Mouse (Mus musculus) embryo, embryonic 10.5 days (tissue): ENCODE data around the gene Tmem45a.

Source experiments
- DNase-seq: peaks from one replicate; pipeline ENCODE4 v3.0.0-alpha.2; 2015; ENCODE audit warnings: low spot score

Gene Tmem45a

GRCm38 (mm10) chr16:56795481-56796139 lies 90.4 kb downstream of the Tmem45a start, which contains the start of gene Adgrg7:
Gene Adgrg7 (minus strand): TSS chr16:56795855.
- no peak for DNase-seq

DNA sequence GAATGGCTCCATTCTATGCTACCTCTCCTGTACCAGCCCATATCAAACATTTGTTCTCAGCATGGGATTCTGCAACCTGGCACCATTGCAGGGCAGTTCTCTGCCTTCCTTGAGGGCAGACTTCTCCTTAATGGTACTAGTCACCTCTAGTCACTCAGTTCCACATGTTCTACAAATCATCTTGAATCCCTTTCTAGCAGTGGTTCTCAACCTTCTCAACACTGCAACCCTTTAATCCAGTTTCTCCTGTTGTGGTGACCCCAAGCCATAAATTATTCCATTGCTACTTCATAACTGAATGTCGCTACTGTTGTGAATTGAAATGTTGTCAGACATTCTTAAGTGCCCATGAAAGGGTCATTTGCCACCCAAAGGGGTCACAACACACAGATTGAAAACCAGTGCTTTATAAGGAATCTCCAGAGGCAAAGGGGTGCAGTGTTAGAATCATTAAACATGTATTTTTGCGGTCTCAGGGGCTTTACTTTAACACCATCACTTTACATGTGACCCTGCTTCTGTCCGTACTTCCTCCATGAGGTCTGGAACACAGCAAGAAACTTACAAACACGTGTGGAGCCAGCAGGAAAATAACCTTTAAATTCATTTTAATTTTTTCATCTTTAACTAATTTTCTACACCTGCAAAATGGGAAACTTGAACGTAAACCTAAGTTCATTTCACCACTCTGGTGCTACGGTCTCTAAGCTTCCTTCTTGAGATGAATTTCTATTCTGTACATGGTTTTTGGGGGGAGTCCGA lies 91.4 kb downstream of the Tmem45a start:
- DNase-seq = no peak

DNA sequence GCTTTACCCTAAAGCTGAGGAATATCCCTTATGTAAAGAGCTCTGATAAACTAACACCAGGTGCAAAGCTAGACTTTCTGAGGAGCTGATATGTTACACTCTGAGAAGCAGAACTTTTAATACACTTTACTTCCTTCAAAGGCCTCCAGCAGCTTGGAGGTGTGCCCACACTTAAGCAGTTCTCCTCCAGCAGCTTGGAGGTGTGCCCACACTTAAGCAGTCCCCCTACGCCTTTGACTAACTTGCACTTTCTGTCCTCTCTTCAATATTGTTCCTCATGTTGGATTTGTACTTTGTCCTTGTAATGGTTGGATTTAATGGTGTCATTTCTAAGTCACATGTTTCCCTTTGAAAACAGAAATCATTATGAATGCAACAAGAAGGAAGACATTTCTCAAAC lies 92.2 kb downstream of the Tmem45a start:
- no peak for DNase-seq

DNA sequence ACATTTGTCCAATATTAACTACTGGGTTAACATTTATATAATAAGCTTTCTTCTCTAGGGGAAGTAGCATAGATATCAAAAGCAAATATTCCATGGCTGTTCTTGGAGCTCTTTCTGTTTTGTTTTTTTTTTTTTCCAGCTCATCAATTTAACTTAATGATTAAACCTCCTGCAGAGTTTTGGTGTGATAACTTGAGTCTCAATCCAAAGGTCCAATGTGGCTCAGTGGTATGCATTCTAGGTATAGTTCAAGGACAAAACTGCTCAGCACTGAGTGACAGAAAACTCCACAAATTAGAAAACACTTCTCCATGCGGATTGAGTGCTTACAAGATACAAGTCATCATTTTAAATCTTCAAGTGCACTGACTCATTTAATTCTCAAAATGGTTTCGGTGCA lies 100.0 kb downstream of the Tmem45a start:
- DNase-seq = no peak

- peak; percentile 74 for DNase-seq
Observed at GRCm38 (mm10) chr16:56771163-56772105, 114.5 kb downstream of the Tmem45a start.
